Mouse (Mus musculus) cerebellum, postnatal 4 days (tissue): ENCODE results near the gene Cypt3.

Source experiments
- DNase-seq, 2 experiments: peaks; one replicate each; pipeline ENCODE4 v3.0.0; 2022; ENCODE audit warnings: low spot score in 2 of 2, mixed read lengths in 1 of 2

Cypt3 gene

GRCm38 (mm10) chrX:153558293-153558692, at the start of gene Cypt3:
TSS of gene Cypt3 (plus strand) at chrX:153558593.
- no peak for DNase-seq

GRCm38 (mm10) chrX:153515491-153515890, 42.9 kb upstream of the Cypt3 start:
- no peak for DNase-seq

- DNase-seq: peak in 1 of 2 experiments; percentile 7
These were observed 30.0 kb upstream of the Cypt3 start for GRCm38 (mm10) chrX:153528399-153528798.

- no peak for DNase-seq
These were observed 1.8 kb upstream of the Cypt3 start for GRCm38 (mm10) chrX:153556634-153557033.

- DNase-seq: no peak
These were observed 6.3 kb downstream of the Cypt3 start for GRCm38 (mm10) chrX:153564650-153565049.

GRCm38 (mm10) chrX:153599583-153599982, 41.2 kb downstream of the Cypt3 start:
- DNase-seq: no peak
